Mouse (Mus musculus) hindbrain, embryonic 12.5 days (tissue): ENCODE measurements around the gene Zfp524. TPM values are rescaled to one million over a fixed set of nuclear protein-coding genes. Genes with fewer than 3 reads are reported as not detected.
"Not testable (repeated sequence)": the region's sequence is repeated elsewhere in the genome, so short reads cannot be mapped to it uniquely, and the experiment has no call there.

Experiments
- ATAC-seq: fragments of 200-750 bp; cut with Nextera tagmentation; 2 replicates; pipeline ENCODE4 v1.8.0; 2017; ENCODE audit warnings: moderate TSS enrichment; ENCODE audit not compliant: low FRiP score
- H3K27ac ChIP-seq: fragments of 300-500 bp; sonication (generic); 2 replicates; pipeline ENCODE4 v1.5.1; 2016; ENCODE audit warnings: mild to moderate bottlenecking
- H3K27me3 ChIP-seq: fragments of 300-500 bp; sonication (generic); 2 replicates; pipeline ENCODE4 v1.6.1; 2016; ENCODE audit warnings: mild to moderate bottlenecking
- H3K36me3 ChIP-seq: fragments of 300-500 bp; sonication (generic); 2 replicates; pipeline ENCODE4 v1.6.1; 2016; ENCODE audit warnings: mild to moderate bottlenecking
- H3K4me1 ChIP-seq: fragments of 300-500 bp; sonication (generic); 2 replicates; pipeline ENCODE4 v1.6.1; 2016
- H3K4me2 ChIP-seq: fragments of 300-500 bp; sonication (generic); replicated peaks from 2 replicates; pipeline ENCODE4 v1.6.1; 2016; ENCODE audit warnings: mild to moderate bottlenecking
- H3K4me3 ChIP-seq: fragments of 300-500 bp; sonication (generic); 2 replicates; pipeline ENCODE4 v1.5.1; 2016; ENCODE audit warnings: mild to moderate bottlenecking
- H3K9ac ChIP-seq: fragments of 300-500 bp; sonication (generic); 2 replicates; pipeline ENCODE4 v1.6.1; 2016; ENCODE audit warnings: mild to moderate bottlenecking, moderate library complexity
- H3K9me3 ChIP-seq: fragments of 300-500 bp; sonication (generic); replicated peaks from 2 replicates; pipeline ENCODE4 v1.6.1; 2016; ENCODE audit warnings: mild to moderate bottlenecking
- WGBS: fragments of 180-500 bp; shearing (Covaris S2); methylation state at CpG from one replicate; pipeline ENCODE4 v1.1.7; 2016; 5-methylcytosine and 5-hydroxymethylcytosine counted together
- polyA plus RNA-seq: library from polyadenylated mRNA; unstranded; fragments of >200 nt; fragmentation: Nextera tagmentation; extraction: Ambion mirVana; gene quantifications from 2 replicates; pipeline ENCODE4 v1.2.1, GENCODE M21; 2016

Gene Zfp524
- polyA plus RNA-seq, 1 experiment from 2014 or later = 9.1 TPM

- Histone ChIP-seq H3K27ac (peak overlapping the region; percentile 92; the same call in 1 of the 2 replicates), H3K4me3 (peak overlapping the region; percentile 75), H3K4me1 (peaks cover 15% of the 10 kb centered on the region), H3K4me2 (peak overlapping the region; percentile 84), H3K36me3 (peaks cover 34% of the 10 kb centered on the region)
- 30% methylated on average over 8 of the region's 8 CpGs for WGBS
- not testable (repeated sequence) for H3K9ac ChIP-seq, H3K9me3 ChIP-seq, ATAC-seq, H3K27me3 ChIP-seq
These were observed 5.4 kb downstream of the Zfp524 start for GRCm38 (mm10) chr7:5019576-5019975.

- Histone ChIP-seq H3K4me1 (peaks cover 15% of the 10 kb centered on the region), H3K4me3 (peak within 1 kb of the TSS; percentile 75), H3K27ac (peak within 1 kb of the TSS; percentile 92), H3K4me2 (peak within 1 kb of the TSS; percentile 84), H3K36me3 (peaks cover 37% of the 10 kb centered on the region), H3K27me3 (no peaks in the 10 kb centered on the region), H3K9ac (peak within 1 kb of the TSS; percentile 93), H3K9me3 (no peaks in the 10 kb centered on the region)
- peak; percentile 94 for ATAC-seq
- WGBS = under 1% methylated on average over 43 of the region's 49 CpGs
These were observed 5.9 kb downstream of the Zfp524 start, which contains the start of the genes Zfp865 and Ccdc106 for GRCm38 (mm10) chr7:5020000-5020681. Zfp865 (plus strand) TSS chr7:5020376. Ccdc106 (plus strand) TSS chr7:5020553.

GRCm38 (mm10) chr7:5020685-5021084 lies 6.5 kb downstream of the Zfp524 start:
- peak; percentile 61; the same call in 1 of the 2 replicates for ATAC-seq
- peaks cover 38% of the 10 kb centered on the region for H3K36me3 ChIP-seq
- WGBS = under 1% methylated on average over 10 of the region's 15 CpGs
- peak overlapping the region; percentile 84 for H3K4me2 ChIP-seq
- H3K4me3 ChIP-seq = peak overlapping the region; percentile 75
- no peaks in the 10 kb centered on the region for H3K27me3 ChIP-seq
- peaks cover 15% of the 10 kb centered on the region for H3K4me1 ChIP-seq
- no peaks in the 10 kb centered on the region for H3K9me3 ChIP-seq
- peak overlapping the region; percentile 93 for H3K9ac ChIP-seq
- H3K27ac ChIP-seq = peak overlapping the region; percentile 92

GRCm38 (mm10) chr7:5021197-5021596 lies 7.0 kb downstream of the Zfp524 start:
- Histone ChIP-seq H3K4me1 (peaks cover 10% of the 10 kb centered on the region), H3K27me3 (no peaks in the 10 kb centered on the region), H3K4me3 (peak overlapping the region; percentile 75), H3K36me3 (peaks cover 44% of the 10 kb centered on the region), H3K27ac (peak overlapping the region; percentile 92; the same call in 1 of the 2 replicates), H3K9me3 (no peaks in the 10 kb centered on the region), H3K9ac (peak overlapping the region; percentile 93), H3K4me2 (peak overlapping the region; percentile 84)
- 59% methylated on average over 5 of the region's 5 CpGs for WGBS
- no peak for ATAC-seq

GRCm38 (mm10) chr7:5029543-5029942 lies 15.3 kb downstream of the Zfp524 start:
- Histone ChIP-seq H3K9me3 (peaks cover 35% of the 10 kb centered on the region), H3K4me2 (no peak overlapping the region), H3K27me3 (no peaks in the 10 kb centered on the region), H3K4me1 (no peaks in the 10 kb centered on the region), H3K36me3 (peaks cover 85% of the 10 kb centered on the region), H3K4me3 (no peak overlapping the region), H3K9ac (no peak overlapping the region), H3K27ac (no peak overlapping the region)
- ATAC-seq = no peak
- WGBS = 93% methylated on average over 22 of the region's 22 CpGs

GRCm38 (mm10) chr7:5029946-5030345 lies 15.7 kb downstream of the Zfp524 start:
- no peak overlapping the region for H3K4me3 ChIP-seq
- H3K27me3 ChIP-seq = no peaks in the 10 kb centered on the region
- H3K27ac ChIP-seq = no peak overlapping the region
- H3K9me3 ChIP-seq = peaks cover 35% of the 10 kb centered on the region
- no peak overlapping the region for H3K4me2 ChIP-seq
- 91% methylated on average over 21 of the region's 21 CpGs for WGBS
- H3K36me3 ChIP-seq = peaks cover 85% of the 10 kb centered on the region
- ATAC-seq = no peak
- no peaks in the 10 kb centered on the region for H3K4me1 ChIP-seq
- H3K9ac ChIP-seq = no peak overlapping the region

GRCm38 (mm10) chr7:5030554-5031275 lies 16.5 kb downstream of the Zfp524 start:
- H3K36me3 ChIP-seq = peaks cover 92% of the 10 kb centered on the region
- ATAC-seq = no peak
- H3K27ac ChIP-seq = no peak overlapping the region
- no peak overlapping the region for H3K9ac ChIP-seq
- H3K9me3 ChIP-seq = peaks cover 35% of the 10 kb centered on the region
- 83% methylated on average over 63 of the region's 63 CpGs for WGBS
- no peak overlapping the region for H3K4me2 ChIP-seq
- no peaks in the 10 kb centered on the region for H3K27me3 ChIP-seq
- no peaks in the 10 kb centered on the region for H3K4me1 ChIP-seq
- no peak overlapping the region for H3K4me3 ChIP-seq

- Histone ChIP-seq H3K4me3 (no peak overlapping the region), H3K9ac (no peak overlapping the region), H3K4me2 (no peak overlapping the region), H3K4me1 (no peaks in the 10 kb centered on the region), H3K27ac (no peak overlapping the region), H3K36me3 (peaks cover 90% of the 10 kb centered on the region), H3K27me3 (no peaks in the 10 kb centered on the region), H3K9me3 (peaks cover 35% of the 10 kb centered on the region)
- WGBS = 79% methylated on average over 45 of the region's 46 CpGs
- ATAC-seq = no peak
These were observed 17.3 kb downstream of the Zfp524 start for GRCm38 (mm10) chr7:5031496-5031895.

GRCm38 (mm10) chr7:5033818-5034217 lies 19.6 kb downstream of the Zfp524 start, which contains the start of gene 4632433K11Rik:
4632433K11Rik (plus strand) TSS chr7:5034118.
- Histone ChIP-seq H3K9me3 (peaks cover 34% of the 10 kb centered on the region), H3K9ac (no peak within 1 kb of the TSS), H3K4me2 (no peak within 1 kb of the TSS), H3K4me1 (0 out of 2 replicates have a peak, but pooled peaks cover 4% of the 10 kb centered on the region), H3K27me3 (no peaks in the 10 kb centered on the region), H3K36me3 (peaks cover 73% of the 10 kb centered on the region), H3K4me3 (no peak within 1 kb of the TSS), H3K27ac (no peak within 1 kb of the TSS)
- ATAC-seq = no peak
- 87% methylated on average over 3 of the region's 3 CpGs for WGBS

GRCm38 (mm10) chr7:5035628-5036027 lies 21.4 kb downstream of the Zfp524 start:
- H3K27ac ChIP-seq = no peak overlapping the region
- H3K4me2 ChIP-seq = no peak overlapping the region
- peaks cover 12% of the 10 kb centered on the region; the same call in 1 of the 2 replicates for H3K4me1 ChIP-seq
- H3K4me3 ChIP-seq = no peak overlapping the region
- H3K36me3 ChIP-seq = peaks cover 55% of the 10 kb centered on the region
- no peak for ATAC-seq
- H3K9me3 ChIP-seq = peaks cover 17% of the 10 kb centered on the region
- WGBS = 95% methylated on average over 17 of the region's 17 CpGs
- H3K27me3 ChIP-seq = no peaks in the 10 kb centered on the region
- H3K9ac ChIP-seq = no peak overlapping the region

GRCm38 (mm10) chr7:5036136-5036535 lies 21.9 kb downstream of the Zfp524 start:
- Histone ChIP-seq H3K4me1 (peaks cover 12% of the 10 kb centered on the region; the same call in 1 of the 2 replicates), H3K36me3 (peaks cover 50% of the 10 kb centered on the region), H3K27me3 (no peaks in the 10 kb centered on the region), H3K4me3 (no peak overlapping the region), H3K9me3 (peaks cover 12% of the 10 kb centered on the region), H3K4me2 (no peak overlapping the region), H3K9ac (no peak overlapping the region), H3K27ac (no peak overlapping the region)
- no peak for ATAC-seq
- 90% methylated on average over 9 of the region's 9 CpGs for WGBS

GRCm38 (mm10) chr7:5037026-5037425 lies 22.8 kb downstream of the Zfp524 start:
- H3K4me3 ChIP-seq = no peak overlapping the region
- H3K27me3 ChIP-seq = no peaks in the 10 kb centered on the region
- peaks cover 12% of the 10 kb centered on the region; the same call in 1 of the 2 replicates for H3K4me1 ChIP-seq
- no peak for ATAC-seq
- peaks cover 41% of the 10 kb centered on the region for H3K36me3 ChIP-seq
- no peak overlapping the region for H3K4me2 ChIP-seq
- H3K9ac ChIP-seq = no peak overlapping the region
- H3K27ac ChIP-seq = no peak overlapping the region; the same call in 1 of the 2 replicates
- WGBS = 93% methylated on average over 7 of the region's 7 CpGs
- peaks cover 3% of the 10 kb centered on the region; the same call in 1 of the 2 replicates for H3K9me3 ChIP-seq
